Mouse (Mus musculus) erythroblast, adult 5-6 weeks (primary cell): ENCODE measurements around the gene Olfr648. TPM values are rescaled to one million over a fixed set of nuclear protein-coding genes. Genes with fewer than 3 reads are reported as not detected.

ENCODE experiments used
- total RNA-seq, 2 experiments: library from RNA; stranded (forward) in 1 of 2; stranded (reverse) in 1 of 2; fragments of 150-400 nt in 1 of 2; fragments of 200-764, 138-1000 nt in 1 of 2; gene quantifications; 2 replicates each; pipeline versions ENCODE4 v1.2.3 to v1.2.4; 2015 to 2017; ENCODE audit warnings: low replicate concordance in 2 of 2

Gene Olfr648
- total RNA-seq, 2 experiments from 2014 or later: 0.60 to 1.5 TPM

Other genes with a start within 250 kb of the Olfr648 start
- gene Olfr632, start 249.0 kb downstream of the Olfr648 start, total RNA-seq (2015; ENCODE audit: low replicate concordance): not detected in 2 replicates
- 1.7 TPM in 1 of 2 replicates, not detected in the other for gene Olfr632, start 249.0 kb downstream of the Olfr648 start, total RNA-seq (2017; ENCODE audit: low replicate concordance)
- gene Olfr633, start 239.0 kb downstream of the Olfr648 start, total RNA-seq (2015; ENCODE audit: low replicate concordance): not detected in 2 replicates
- gene Olfr633, start 239.0 kb downstream of the Olfr648 start, total RNA-seq (2017; ENCODE audit: low replicate concordance): not detected in 2 replicates
- gene Olfr635, start 212.2 kb downstream of the Olfr648 start, total RNA-seq (2015; ENCODE audit: low replicate concordance): not detected in 2 replicates
- 0.09 and 0.14 TPM in 2 replicates for gene Olfr635, start 212.2 kb downstream of the Olfr648 start, total RNA-seq (2017; ENCODE audit: low replicate concordance)
- gene Olfr638, start 184.6 kb downstream of the Olfr648 start, total RNA-seq (2015; ENCODE audit: low replicate concordance): not detected in 2 replicates
- not detected in 2 replicates for gene Olfr638, start 184.6 kb downstream of the Olfr648 start, total RNA-seq (2017; ENCODE audit: low replicate concordance)
- gene Olfr639, start 166.1 kb downstream of the Olfr648 start, total RNA-seq (2015; ENCODE audit: low replicate concordance): not detected in 2 replicates
- 0.09 and 0.14 TPM in 2 replicates for gene Olfr639, start 166.1 kb downstream of the Olfr648 start, total RNA-seq (2017; ENCODE audit: low replicate concordance)
- not detected in 2 replicates for gene Olfr640, start 157.8 kb downstream of the Olfr648 start, total RNA-seq (2015; ENCODE audit: low replicate concordance)
- gene Olfr640, start 157.8 kb downstream of the Olfr648 start, total RNA-seq (2017; ENCODE audit: low replicate concordance): not detected in 2 replicates
- gene Olfr641, start 147.9 kb downstream of the Olfr648 start, total RNA-seq (2015; ENCODE audit: low replicate concordance): not detected in 2 replicates
- gene Olfr641, start 147.9 kb downstream of the Olfr648 start, total RNA-seq (2017; ENCODE audit: low replicate concordance): 0.98 TPM in 1 of 2 replicates, not detected in the other
- gene Olfr642, start 130.7 kb downstream of the Olfr648 start, total RNA-seq (2015; ENCODE audit: low replicate concordance): not detected in 2 replicates
- gene Olfr642, start 130.7 kb downstream of the Olfr648 start, total RNA-seq (2017; ENCODE audit: low replicate concordance): 0.14 TPM in 1 of 2 replicates, not detected in the other
- gene 4930516K23Rik, start 121.9 kb downstream of the Olfr648 start, total RNA-seq (2015; ENCODE audit: low replicate concordance): not detected in 2 replicates
- gene 4930516K23Rik, start 121.9 kb downstream of the Olfr648 start, total RNA-seq (2017; ENCODE audit: low replicate concordance): not detected in 2 replicates
- gene Olfr644, start 111.5 kb downstream of the Olfr648 start, total RNA-seq (2015; ENCODE audit: low replicate concordance): not detected in 2 replicates
- not detected in 2 replicates for gene Olfr644, start 111.5 kb downstream of the Olfr648 start, total RNA-seq (2017; ENCODE audit: low replicate concordance)
- gene Olfr645, start 97.9 kb downstream of the Olfr648 start, total RNA-seq (2015; ENCODE audit: low replicate concordance): not detected in 2 replicates
- not detected in 2 replicates for gene Olfr645, start 97.9 kb downstream of the Olfr648 start, total RNA-seq (2017; ENCODE audit: low replicate concordance)
- gene Olfr646, start 78.5 kb downstream of the Olfr648 start, total RNA-seq (2015; ENCODE audit: low replicate concordance): not detected in 2 replicates
- gene Olfr646, start 78.5 kb downstream of the Olfr648 start, total RNA-seq (2017; ENCODE audit: low replicate concordance): not detected in 2 replicates
- not detected in 2 replicates for gene Ubqln5, start 53.6 kb downstream of the Olfr648 start, total RNA-seq (2015; ENCODE audit: low replicate concordance)
- not detected in 2 replicates for gene Ubqln5, start 53.6 kb downstream of the Olfr648 start, total RNA-seq (2017; ENCODE audit: low replicate concordance)
- gene Olfr643, start 46.0 kb downstream of the Olfr648 start, total RNA-seq (2015; ENCODE audit: low replicate concordance): not detected in 2 replicates
- not detected in 2 replicates for gene Olfr643, start 46.0 kb downstream of the Olfr648 start, total RNA-seq (2017; ENCODE audit: low replicate concordance)
- not detected in 2 replicates for gene Ubqln3, start 40.1 kb downstream of the Olfr648 start, total RNA-seq (2015; ENCODE audit: low replicate concordance)
- gene Ubqln3, start 40.1 kb downstream of the Olfr648 start, total RNA-seq (2017; ENCODE audit: low replicate concordance): not detected in 2 replicates
- gene Ubqlnl, start 32.8 kb downstream of the Olfr648 start, total RNA-seq (2015; ENCODE audit: low replicate concordance): not detected in 2 replicates
- gene Ubqlnl, start 32.8 kb downstream of the Olfr648 start, total RNA-seq (2017; ENCODE audit: low replicate concordance): not detected in 2 replicates
- not detected in 2 replicates for gene Olfm5, start 18.6 kb downstream of the Olfr648 start, total RNA-seq (2015; ENCODE audit: low replicate concordance)
- gene Olfm5, start 18.6 kb downstream of the Olfr648 start, total RNA-seq (2017; ENCODE audit: low replicate concordance): 0.34 TPM in 1 of 2 replicates, not detected in the other
- not detected in 2 replicates for gene Olfr649, start 12.6 kb upstream of the Olfr648 start, total RNA-seq (2015; ENCODE audit: low replicate concordance)
- gene Olfr649, start 12.6 kb upstream of the Olfr648 start, total RNA-seq (2017; ENCODE audit: low replicate concordance): not detected in 2 replicates
- gene Trim6, start 35.4 kb upstream of the Olfr648 start, total RNA-seq (2015; ENCODE audit: low replicate concordance): not detected in 2 replicates
- 0.09 and 0.56 TPM in 2 replicates for gene Trim6, start 35.4 kb upstream of the Olfr648 start, total RNA-seq (2017; ENCODE audit: low replicate concordance)
- gene Trim34a, start 61.1 kb upstream of the Olfr648 start, total RNA-seq (2015; ENCODE audit: low replicate concordance): 19.8 and 23.4 TPM in 2 replicates
- 21.4 and 27.9 TPM in 2 replicates for gene Trim34a, start 61.1 kb upstream of the Olfr648 start, total RNA-seq (2017; ENCODE audit: low replicate concordance)
- gene Trim5, start 104.7 kb upstream of the Olfr648 start, total RNA-seq (2015; ENCODE audit: low replicate concordance): 3.8 and 8.6 TPM in 2 replicates
- 0.28 and 2.8 TPM in 2 replicates for gene Trim5, start 104.7 kb upstream of the Olfr648 start, total RNA-seq (2017; ENCODE audit: low replicate concordance)
- gene Trim12a, start 132.1 kb upstream of the Olfr648 start, total RNA-seq (2015; ENCODE audit: low replicate concordance): 40.8 and 46.3 TPM in 2 replicates
- gene Trim12a, start 132.1 kb upstream of the Olfr648 start, total RNA-seq (2017; ENCODE audit: low replicate concordance): 35.4 and 42.4 TPM in 2 replicates
- gene Trim34b, start 146.1 kb upstream of the Olfr648 start, total RNA-seq (2015; ENCODE audit: low replicate concordance): 2.9 TPM in 1 of 2 replicates, not detected in the other
- not detected in 2 replicates for gene Trim34b, start 146.1 kb upstream of the Olfr648 start, total RNA-seq (2017; ENCODE audit: low replicate concordance)
- 29.7 and 32.9 TPM in 2 replicates for gene Trim12c, start 170.0 kb upstream of the Olfr648 start, total RNA-seq (2015; ENCODE audit: low replicate concordance)
- gene Trim12c, start 170.0 kb upstream of the Olfr648 start, total RNA-seq (2017; ENCODE audit: low replicate concordance): 58.3 and 59.0 TPM in 2 replicates
- gene Trim30b, start 186.5 kb upstream of the Olfr648 start, total RNA-seq (2015; ENCODE audit: low replicate concordance): 0.19 and 7.5 TPM in 2 replicates
- 4.9 and 5.0 TPM in 2 replicates for gene Trim30b, start 186.5 kb upstream of the Olfr648 start, total RNA-seq (2017; ENCODE audit: low replicate concordance)
- not detected in 2 replicates for gene Trim30c, start 217.4 kb upstream of the Olfr648 start, total RNA-seq (2015; ENCODE audit: low replicate concordance)
- 0.68 and 1.1 TPM in 2 replicates for gene Trim30c, start 217.4 kb upstream of the Olfr648 start, total RNA-seq (2017; ENCODE audit: low replicate concordance)